Mouse (Mus musculus) liver, postnatal 0 days (tissue): ENCODE results near the gene Sipa1l3.

Experiments used
- CTCF ChIP-seq: sonication (generic); IDR thresholded peaks from 2 replicates; pipeline ENCODE4 v1.5.1; 2016; ENCODE audit warnings: antibody characterized with exemption, low read depth
- EP300 ChIP-seq: IDR thresholded peaks from 2 replicates; pipeline ENCODE4 v1.6.1; 2016; ENCODE audit warnings: antibody characterized with exemption, low read depth, mild to moderate bottlenecking

- TF ChIP-seq CTCF, result no peak
- no peak for TF ChIP-seq EP300
These were observed 93.8 kb downstream of the Sipa1l3 start for GRCm38 (mm10) chr7:29424690-29425089.
